ENCODE assay signal across 8 mouse cellular contexts in the genomic region with DNA sequence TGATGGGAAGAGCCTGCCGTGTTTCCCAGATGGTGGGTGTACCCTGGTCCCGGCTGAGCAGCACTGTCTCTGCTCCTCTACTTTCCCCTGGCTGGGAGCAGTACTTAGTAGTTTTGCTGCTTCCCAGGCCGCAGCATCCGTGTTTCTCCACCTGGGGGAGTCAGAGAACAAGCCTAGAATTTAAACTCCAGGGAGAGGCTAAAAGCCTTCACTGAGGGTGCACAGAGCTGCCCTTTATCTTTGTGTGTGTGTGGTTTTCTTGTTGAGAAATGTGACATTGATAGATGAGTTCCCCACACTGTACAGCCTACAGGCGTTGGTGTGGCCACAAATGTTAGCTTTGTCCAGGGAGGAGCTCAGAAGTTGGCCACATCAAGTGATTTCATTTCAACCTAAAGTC. TPM values are rescaled to one million over a fixed set of nuclear protein-coding genes. Genes with fewer than 3 reads are reported as not detected.
DNase-seq lines count a peak whose midpoint lies in the region; ATAC-seq and TF ChIP-seq lines count a peak whose summit lies in the region.

No protein-coding gene starts in this region.

- H3K4me2 ChIP-seq in liver, embryonic 14.5 days (ENCODE audit: low read depth) = no peak overlapping the region

- H3K4me3 ChIP-seq in liver, embryonic 14.5 days (ENCODE audit: insufficient read depth in 1 of 2, low read depth in 2 of 2, low read length in 2 of 2) = no peak overlapping the region

- H3K9me3 ChIP-seq in liver, embryonic 14.5 days (ENCODE audit: control insufficient read depth, low read length) = no peaks in the 10 kb centered on the region

- peaks cover 0 to 5% of the 10 kb centered on the region in 2 experiments; a peak in 2 of 4 replicates for H3K4me1 ChIP-seq in liver, embryonic 14.5 days (replicated peaks; ENCODE audit: control insufficient read depth in 2 of 2, insufficient read depth in 2 of 2, low read length in 1 of 2)

- WGBS in liver, embryonic 14.5 days (ENCODE audit: insufficient replicate concordance) = 4% methylated on average over 5 of the region's 5 CpGs

- peak; percentile 94 for DNase-seq in 3T3-L1 (ENCODE audit: low read depth, low spot score)
- DNase-seq in Muller cell, postnatal 12 days (ENCODE audit: inconsistent ontology term) = peak; percentile 39
- peak; percentile 82 to 84 for DNase-seq in cerebellum, postnatal 14 days
- DNase-seq in gastrocnemius, postnatal 14 days = peak; percentile 63
- peak; percentile 50 for DNase-seq in kidney, adult 11 months
- peak; percentile 47 to 52 (median 50) for DNase-seq in liver, embryonic 14.5 days (ENCODE audit: low read depth in 3 of 3, low spot score in 3 of 3)
- DNase-seq in ovary, postnatal 10 days (ENCODE audit: low spot score) = peak; percentile 48
- DNase-seq in thymus, postnatal 0 days (ENCODE audit: low spot score) = peak; percentile 86

- H3K27me3 ChIP-seq in liver, embryonic 14.5 days (ENCODE audit: control insufficient read depth, insufficient read depth, low read length) = no peaks in the 10 kb centered on the region

- H3K9ac ChIP-seq in liver, embryonic 14.5 days (replicated peaks) = no peak overlapping the region

- H3K27ac ChIP-seq in liver, embryonic 14.5 days = no peak overlapping the region

- peak; percentile 76 for ATAC-seq in liver, embryonic 14.5 days (ENCODE audit: insufficient read depth)

- intact Hi-C loops in gastrocnemius, postnatal 14 days (cut with DNase I; ENCODE audit: low total_unique reads) = loop anchor here (5.0 kb wide), 1 partner anchor 133 kb away; no protein-coding TSS in a partner anchor

- TF ChIP-seq EP300 in liver, embryonic 14.5 days (IDR thresholded peaks at IDR 0.05; ENCODE audit: low read depth) = no peak

- TF ChIP-seq CTCF in liver, embryonic 14.5 days (IDR thresholded peaks at IDR 0.05; ENCODE audit: low read depth) = peak; percentile 84

- H3K36me3 ChIP-seq in liver, embryonic 14.5 days (replicated peaks; ENCODE audit: control insufficient read depth, insufficient read depth, low read depth) = no peaks in the 10 kb centered on the region

RNA-seq across cellular contexts. Expression of a gene that starts 7.3 kb away (rescaled TPM):
- total RNA-seq in gastrocnemius, postnatal 14 days (2021) = 10 to 100 TPM; 60.2 to 61.9 TPM
- 13.8 and 22.6 TPM in 2 replicates for polyA plus RNA-seq in liver, embryonic 14.5 days (2012; rRNA removed)
- polyA plus RNA-seq in liver, embryonic 14.5 days (2014; fragmentation: Nextera tagmentation; extraction: Ambion mirVana) = 70.8 and 75.6 TPM in 2 replicates
- 309 and 319 TPM in 2 replicates for polyA plus RNA-seq in thymus, postnatal 0 days (2015; fragmentation: Nextera tagmentation; extraction: Ambion mirVana)

Comparison
In these comparisons a context has a peak if more than half of its experiments do, and no peak if none do; other contexts are left out.
1. DNase-seq: peak in every context shown above with its lines; median percentile 94 in 3T3-L1; 86 in thymus, postnatal 0 days; 83 in cerebellum, postnatal 14 days; 63 in gastrocnemius, postnatal 14 days; 50 in kidney, adult 11 months; 50 in liver, embryonic 14.5 days; 48 in ovary, postnatal 10 days; 39 in Muller cell, postnatal 12 days.